Mouse (Mus musculus) induced T-regulatory cell, adult 2 months (primary cell): ENCODE data around the gene Dnah6.

Source experiments
- DNase-seq: peaks from one replicate; pipeline ENCODE4 v3.0.0-alpha.2; 2012; ENCODE audit warnings: low read depth

Gene Dnah6

GRCm38 (mm10) chr6:73026898-73027297 is 194.6 kb downstream of the Dnah6 start:
- no peak for DNase-seq

DNA sequence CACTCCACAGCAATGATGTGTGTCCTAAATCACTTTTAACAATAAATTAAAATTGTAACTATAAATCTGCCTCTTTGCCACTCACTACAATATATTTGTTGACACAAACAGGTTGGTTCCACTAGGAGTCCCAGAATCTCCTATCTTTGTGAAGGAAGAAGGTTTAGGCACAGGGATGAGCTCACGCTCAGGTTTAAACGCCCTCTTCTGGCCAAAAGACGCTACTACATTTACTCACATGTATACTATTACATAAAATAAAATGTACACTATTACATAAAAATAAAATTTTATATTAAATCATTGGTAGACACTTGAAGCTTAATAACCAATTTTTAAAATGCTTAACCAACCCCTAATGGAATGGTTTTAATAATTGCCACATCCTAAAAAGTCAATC is 201.4 kb downstream of the Dnah6 start:
- peak; percentile 76 for DNase-seq

GRCm38 (mm10) chr6:73018725-73019280 is 202.6 kb downstream of the Dnah6 start:
- no peak for DNase-seq

DNA sequence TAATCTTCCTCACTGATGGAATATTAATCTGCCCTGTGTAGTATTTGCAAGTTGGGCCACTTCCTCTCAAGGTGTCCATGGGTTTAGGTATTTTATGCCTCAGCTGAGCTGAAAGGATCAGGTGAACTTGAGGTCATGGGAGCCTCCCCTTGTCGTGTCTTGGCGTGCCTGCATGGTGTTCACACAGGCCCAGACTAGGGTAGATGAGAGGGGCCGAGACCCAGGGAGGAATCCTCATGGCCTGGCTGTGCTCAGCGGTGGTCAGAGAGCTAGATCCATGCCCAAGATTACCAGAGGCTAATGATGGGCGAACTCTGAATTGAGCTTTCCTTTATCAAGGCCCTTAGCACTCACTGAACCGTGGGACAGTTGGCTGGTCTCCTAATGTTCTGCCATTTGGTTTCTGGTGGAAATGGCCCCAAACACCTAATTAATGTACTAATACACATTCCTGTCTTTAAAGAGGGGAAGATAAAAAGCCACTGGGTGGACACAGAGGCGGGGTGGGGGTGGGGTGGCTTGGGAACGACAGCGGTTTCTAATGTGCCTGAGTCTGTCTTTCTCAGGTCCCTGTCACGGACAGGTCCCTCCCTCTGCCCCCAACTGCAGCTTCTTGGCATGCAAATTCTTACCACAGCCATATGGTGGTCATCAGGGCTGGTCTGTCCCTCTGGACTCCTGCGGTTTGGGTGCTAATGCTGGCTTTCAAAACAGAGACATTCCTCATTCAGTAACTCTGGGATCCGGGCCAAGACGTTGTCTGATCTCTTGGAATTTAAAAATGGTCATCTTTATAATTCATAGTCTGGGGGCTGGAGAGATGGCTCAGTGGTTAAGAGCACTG is 206.9 kb downstream of the Dnah6 start:
- DNase-seq: no peak

DNA sequence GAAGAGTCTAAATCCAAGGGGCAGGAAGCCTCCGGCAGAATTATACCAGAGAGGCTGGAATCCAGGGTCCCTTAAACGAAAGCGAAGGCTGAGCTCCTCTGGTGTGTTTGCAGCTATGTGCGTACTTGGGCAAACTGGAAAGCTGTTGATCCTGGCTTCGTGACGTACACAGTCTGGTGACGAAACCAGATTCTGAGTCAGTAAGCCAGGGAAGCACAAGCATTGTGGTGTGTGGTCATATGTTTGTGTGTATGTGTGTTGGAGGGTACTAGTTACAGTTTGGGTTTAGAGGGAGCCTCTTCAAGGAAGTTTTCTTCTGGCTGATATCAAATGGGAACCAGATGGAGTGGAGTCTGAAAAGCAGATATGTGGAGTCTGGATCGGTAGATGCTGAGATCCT is 208.5 kb downstream of the Dnah6 start:
- no peak for DNase-seq

GRCm38 (mm10) chr6:73011827-73012226 is 209.6 kb downstream of the Dnah6 start:
- no peak for DNase-seq

DNA sequence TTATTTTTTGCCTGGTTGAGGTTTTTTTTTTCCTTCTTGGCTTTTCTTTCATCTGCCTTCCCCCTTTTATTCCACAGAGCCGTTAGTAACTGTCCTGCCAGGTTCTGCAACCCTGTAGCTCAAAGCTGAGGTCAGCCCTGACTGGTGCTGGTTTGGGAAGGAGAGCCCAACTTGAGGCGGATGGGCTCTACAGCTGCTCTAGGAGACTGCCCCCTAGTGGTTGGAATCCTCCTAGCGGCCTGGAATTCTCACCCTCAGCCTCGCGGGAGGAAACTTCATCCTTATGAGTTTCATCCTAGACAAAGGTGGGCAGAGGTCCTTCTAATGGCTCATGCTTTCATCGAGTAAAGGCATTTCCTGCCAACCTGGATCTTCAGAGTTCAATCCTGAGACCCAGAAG is 211.4 kb downstream of the Dnah6 start:
- DNase-seq: peak; percentile 82

- no peak for DNase-seq
These were observed 217.8 kb downstream of the Dnah6 start for GRCm38 (mm10) chr6:73003601-73004000.

DNA sequence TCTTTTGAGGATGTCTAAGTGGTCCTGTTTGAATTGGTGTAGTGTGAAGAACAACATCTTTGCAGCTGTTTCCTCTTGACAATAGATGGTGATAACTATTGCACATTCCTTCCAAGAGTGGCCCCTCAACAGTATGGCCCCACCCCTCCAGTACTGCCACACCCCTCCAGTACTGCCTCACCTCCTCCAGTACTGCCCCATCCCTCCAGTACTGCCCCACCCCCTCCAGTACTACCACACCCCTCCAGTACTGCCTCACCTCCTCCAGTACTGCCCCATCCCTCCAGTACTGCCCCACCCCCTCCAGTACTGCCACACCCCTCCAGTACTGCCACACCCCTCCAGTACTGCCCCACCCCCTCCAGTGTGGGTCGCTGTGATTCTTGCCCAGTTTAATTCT is 219.1 kb downstream of the Dnah6 start:
- no peak for DNase-seq

- no peak for DNase-seq
These were observed 222.6 kb downstream of the Dnah6 start for GRCm38 (mm10) chr6:72998809-72999208.

DNA sequence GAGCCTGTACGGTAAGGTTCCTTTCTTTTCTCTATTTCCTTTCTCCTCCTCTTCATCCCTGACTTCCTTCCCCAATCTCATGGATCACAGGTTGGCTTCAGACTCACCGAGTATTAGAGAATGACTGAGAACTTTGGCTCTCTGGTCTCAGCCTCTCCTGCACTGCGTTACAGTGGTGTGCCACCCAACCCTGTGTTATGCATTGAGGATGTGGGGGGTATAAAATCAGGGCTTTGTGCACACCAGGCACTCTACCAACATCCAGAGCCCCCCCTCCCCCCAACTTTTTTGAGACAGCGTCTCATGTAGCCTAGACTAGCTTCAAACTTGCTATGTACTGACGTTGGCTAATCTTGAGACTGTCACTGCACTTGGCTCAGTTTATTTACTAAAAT is 227.8 kb downstream of the Dnah6 start:
- DNase-seq: no peak

- DNase-seq: peak; percentile 83
These were observed 228.3 kb downstream of the Dnah6 start for GRCm38 (mm10) chr6:72993054-72993687.

- DNase-seq: peak; percentile 80
These were observed 231.2 kb downstream of the Dnah6 start for GRCm38 (mm10) chr6:72990206-72990605.

GRCm38 (mm10) chr6:72989028-72989736 is 232.3 kb downstream of the Dnah6 start:
- DNase-seq: peak; percentile 49

- DNase-seq: no peak
These were observed 238.9 kb downstream of the Dnah6 start for GRCm38 (mm10) chr6:72982506-72982905.

- DNase-seq: peak; percentile 65
These were observed 239.6 kb downstream of the Dnah6 start for GRCm38 (mm10) chr6:72981851-72982250.

DNA sequence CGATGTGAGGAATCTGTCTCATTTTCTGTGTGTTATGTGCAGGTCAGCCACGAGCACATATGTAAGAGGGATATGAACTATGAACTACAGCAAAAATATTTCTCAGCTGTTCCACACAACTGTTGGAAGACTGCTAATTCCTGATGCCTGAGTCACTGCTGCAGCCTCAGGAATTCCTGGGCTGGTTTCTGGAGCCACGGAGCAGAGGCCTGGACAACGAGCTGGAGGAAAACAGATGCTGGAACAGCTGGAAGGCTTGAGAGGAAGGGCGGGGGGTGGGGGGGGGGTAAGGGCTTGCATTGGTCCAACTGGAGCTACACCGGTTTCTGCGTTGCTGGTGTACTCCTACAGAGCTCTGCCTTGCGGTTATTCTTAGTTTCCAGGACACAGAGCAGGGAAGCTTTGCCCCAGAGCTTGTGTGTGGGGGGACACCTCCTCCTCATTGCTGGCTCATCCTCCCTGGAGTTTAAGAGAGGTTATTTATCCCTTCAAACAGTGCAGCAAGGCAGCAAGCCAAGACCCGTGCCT is 240.3 kb downstream of the Dnah6 start:
- no peak for DNase-seq

GRCm38 (mm10) chr6:72976866-72977265 is 244.6 kb downstream of the Dnah6 start:
- no peak for DNase-seq

GRCm38 (mm10) chr6:72971074-72971473 is 250.4 kb downstream of the Dnah6 start:
- DNase-seq: no peak

GRCm38 (mm10) chr6:72969787-72970186 is 251.7 kb downstream of the Dnah6 start:
- no peak for DNase-seq
